Mouse (Mus musculus): ENCODE results near the gene Ccdc85a.
A peak's percentile ranks its signal among the peaks of the same experiment; 100 is the strongest.
"Not testable (repeated sequence)": the region's sequence is repeated elsewhere in the genome, so short reads cannot be mapped to it uniquely, and the experiment has no call there.

The Ccdc85a gene

GRCm38 (mm10) chr11:28422451-28423231, 161.5 kb downstream of the Ccdc85a start:
- no peak for DNase-seq (ENCODE audit: low spot score in 2 of 2)

GRCm38 (mm10) chr11:28415841-28416240, 168.3 kb downstream of the Ccdc85a start:
- DNase-seq (ENCODE audit: low spot score in 2 of 2) = no peak

GRCm38 (mm10) chr11:28409880-28410279, 174.2 kb downstream of the Ccdc85a start:
- not testable (repeated sequence) for DNase-seq (ENCODE audit: low spot score in 2 of 2)

DNA sequence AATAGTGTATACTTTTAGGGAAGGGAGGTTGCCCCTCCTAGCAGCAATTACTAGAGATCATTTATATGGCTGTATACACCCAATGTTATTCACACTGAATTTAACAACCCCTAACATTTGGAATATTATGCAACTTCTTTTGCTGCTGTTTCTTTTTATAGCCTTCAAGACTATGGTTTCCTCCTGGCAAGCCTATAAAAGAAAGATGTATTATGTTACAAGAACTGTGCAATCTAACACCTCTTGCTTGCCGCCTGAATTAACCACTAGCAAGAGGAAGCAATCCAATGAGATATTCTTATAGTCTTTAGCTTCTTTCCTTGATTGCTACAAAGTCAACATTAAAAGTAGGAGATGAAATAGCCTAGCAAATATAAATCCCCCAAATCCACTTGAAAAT, 187.0 kb downstream of the Ccdc85a start:
- no peak for DNase-seq (ENCODE audit: low spot score in 2 of 2)

DNA sequence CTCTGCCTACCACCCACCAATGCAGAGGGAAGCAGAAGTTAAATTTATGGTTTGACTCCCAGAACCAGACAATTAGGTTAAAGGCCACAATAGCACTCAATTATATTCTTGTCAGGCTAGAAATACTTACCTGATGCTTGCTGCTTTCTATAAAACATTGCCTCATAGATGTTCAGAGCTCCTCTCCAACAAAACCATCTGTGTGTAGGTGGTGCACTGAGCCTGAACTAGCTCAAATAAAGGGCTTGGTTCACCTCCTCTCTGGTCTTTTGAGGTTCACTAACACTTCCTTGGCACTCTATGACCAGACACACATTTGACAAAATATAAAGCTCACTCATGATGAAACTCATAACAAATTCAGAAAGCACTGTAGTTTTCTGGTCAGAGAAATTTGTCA, 208.2 kb downstream of the Ccdc85a start:
- DNase-seq (ENCODE audit: low spot score in 2 of 2) = no peak

- no peak for DNase-seq (ENCODE audit: low spot score in 2 of 2)
These were observed 209.5 kb downstream of the Ccdc85a start for GRCm38 (mm10) chr11:28374636-28375035.

GRCm38 (mm10) chr11:28371381-28371780, 212.7 kb downstream of the Ccdc85a start:
- DNase-seq (ENCODE audit: low spot score in 2 of 2) = not testable (repeated sequence)

GRCm38 (mm10) chr11:28365929-28366244, 218.2 kb downstream of the Ccdc85a start:
- DNase-seq (ENCODE audit: low spot score in 2 of 2) = no peak

DNA sequence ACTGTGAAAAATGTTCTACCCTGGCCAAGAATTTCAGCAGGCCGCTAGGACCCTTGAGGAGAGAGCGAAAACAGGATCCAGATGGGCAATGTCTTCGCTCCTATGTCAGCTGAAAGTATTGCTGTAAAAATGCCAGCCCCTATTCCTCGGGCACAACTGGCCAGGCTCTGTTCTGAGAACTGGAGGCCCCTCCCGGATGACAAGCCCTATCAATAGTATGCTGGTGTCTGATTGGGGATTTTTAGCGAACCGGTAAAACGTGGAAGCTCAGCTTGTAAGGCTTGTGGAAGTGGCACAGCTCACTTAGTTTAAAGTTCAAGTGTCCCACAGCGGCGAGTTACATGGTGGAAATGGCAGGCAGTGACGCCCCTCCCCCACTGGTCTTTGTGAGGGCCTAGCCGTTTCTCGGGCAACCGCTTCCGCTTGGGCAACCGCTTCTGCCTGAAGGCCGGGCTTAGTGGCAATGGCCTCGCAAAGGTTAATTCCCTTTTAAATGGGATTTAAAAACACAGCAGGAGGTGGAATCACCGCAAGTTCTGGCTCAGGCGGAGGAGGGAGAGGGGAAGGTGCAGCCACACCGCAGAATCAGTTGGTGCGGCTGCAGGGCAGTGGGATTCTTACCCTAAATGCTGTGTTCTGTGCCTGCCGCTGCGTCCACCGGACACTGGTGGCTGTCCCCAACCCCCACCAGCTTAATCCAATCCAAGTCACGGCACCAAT, 218.8 kb downstream of the Ccdc85a start:
- DNase-seq (ENCODE audit: low spot score in 2 of 2) = peak; percentile 49 to 57

DNA sequence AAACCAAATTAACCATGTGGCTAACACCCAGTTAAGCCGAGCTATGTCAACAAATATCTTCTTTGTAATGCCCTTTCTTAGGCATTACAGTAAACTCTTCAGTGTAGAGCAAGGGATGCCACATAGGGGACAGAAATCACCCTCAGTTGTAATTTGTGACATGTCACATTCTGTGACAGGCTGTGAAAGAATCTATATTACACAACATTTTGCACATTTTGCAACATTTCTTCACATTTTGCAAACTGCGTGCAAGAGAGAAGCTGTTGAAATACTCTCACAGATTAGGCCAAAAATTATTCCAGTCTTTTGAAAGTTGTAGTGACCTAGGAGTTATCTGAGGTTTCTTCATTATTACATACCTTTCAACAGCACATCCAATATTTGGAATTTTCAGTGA, 240.7 kb downstream of the Ccdc85a start:
- DNase-seq (ENCODE audit: low spot score in 2 of 2) = no peak

DNA sequence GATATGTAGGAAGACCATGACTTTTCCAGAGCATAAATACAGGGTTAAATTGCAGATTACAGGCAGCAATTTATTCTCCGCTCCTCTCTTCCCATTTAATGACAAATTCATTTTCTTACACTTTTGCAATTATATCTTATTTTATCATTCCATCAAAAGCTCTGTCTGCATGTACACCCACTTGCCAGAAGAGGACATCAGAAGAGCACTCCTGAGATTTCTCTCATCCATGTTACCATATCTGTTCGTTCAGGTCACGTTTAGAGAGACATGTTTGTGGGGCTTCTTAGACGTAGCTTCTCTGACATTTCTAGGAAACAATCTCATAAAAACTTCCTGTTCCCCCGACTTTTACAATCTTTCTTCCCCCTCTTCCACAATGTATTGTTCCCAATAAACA, 242.2 kb downstream of the Ccdc85a start:
- no peak for DNase-seq (ENCODE audit: low spot score in 2 of 2)

DNA sequence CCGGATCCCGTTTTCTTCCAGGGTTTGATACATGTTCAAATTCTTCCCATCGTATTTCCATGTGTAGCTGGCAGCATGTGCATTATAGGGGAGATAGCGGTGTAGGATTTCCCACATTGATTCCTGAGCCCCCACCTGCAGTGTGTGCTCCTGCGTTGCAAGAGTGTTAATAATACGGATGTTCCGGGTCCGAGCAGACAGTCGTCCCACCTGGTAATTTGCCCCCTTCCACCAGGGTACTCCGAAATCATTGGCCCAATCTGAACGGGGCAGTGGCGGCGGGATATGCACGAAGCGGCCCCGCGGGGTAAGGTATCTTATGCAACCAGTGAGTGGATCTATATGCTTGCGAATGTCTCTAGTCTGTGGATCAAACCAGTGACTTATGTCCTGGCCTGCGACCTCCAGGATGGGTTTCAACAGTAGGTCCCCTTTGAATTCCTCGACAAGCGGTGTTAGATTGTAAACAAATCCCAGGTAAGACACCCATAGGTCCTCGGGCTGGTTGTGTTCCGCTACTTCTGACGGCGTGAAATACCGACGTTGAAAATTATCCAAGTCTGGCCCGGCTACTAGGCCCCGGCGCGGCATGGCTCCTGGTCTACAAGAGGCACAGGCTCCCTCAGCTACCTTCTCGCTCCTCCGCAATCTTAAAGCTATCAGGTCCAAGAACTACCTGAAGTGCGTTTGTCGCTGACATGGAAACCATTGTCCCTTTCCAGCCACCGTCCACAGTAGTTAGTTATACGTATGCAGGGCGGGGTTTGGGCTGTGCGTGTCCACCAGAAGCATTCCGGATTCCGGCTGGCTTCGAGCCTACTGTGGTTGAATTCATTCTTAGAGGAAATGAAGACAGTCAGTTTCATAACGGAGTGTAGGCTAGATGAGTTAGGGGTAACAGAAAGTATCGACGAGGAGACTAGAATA, 244.6 kb downstream of the Ccdc85a start, which contains the start of gene Gm6685:
Gm6685 (minus strand) TSS at position 644 of the 927 bp plus-strand sequence.
- DNase-seq (ENCODE audit: low spot score in 2 of 2) = not testable (repeated sequence)
